Mouse (Mus musculus): ENCODE results near the gene Chit1.

Gene Chit1

DNA sequence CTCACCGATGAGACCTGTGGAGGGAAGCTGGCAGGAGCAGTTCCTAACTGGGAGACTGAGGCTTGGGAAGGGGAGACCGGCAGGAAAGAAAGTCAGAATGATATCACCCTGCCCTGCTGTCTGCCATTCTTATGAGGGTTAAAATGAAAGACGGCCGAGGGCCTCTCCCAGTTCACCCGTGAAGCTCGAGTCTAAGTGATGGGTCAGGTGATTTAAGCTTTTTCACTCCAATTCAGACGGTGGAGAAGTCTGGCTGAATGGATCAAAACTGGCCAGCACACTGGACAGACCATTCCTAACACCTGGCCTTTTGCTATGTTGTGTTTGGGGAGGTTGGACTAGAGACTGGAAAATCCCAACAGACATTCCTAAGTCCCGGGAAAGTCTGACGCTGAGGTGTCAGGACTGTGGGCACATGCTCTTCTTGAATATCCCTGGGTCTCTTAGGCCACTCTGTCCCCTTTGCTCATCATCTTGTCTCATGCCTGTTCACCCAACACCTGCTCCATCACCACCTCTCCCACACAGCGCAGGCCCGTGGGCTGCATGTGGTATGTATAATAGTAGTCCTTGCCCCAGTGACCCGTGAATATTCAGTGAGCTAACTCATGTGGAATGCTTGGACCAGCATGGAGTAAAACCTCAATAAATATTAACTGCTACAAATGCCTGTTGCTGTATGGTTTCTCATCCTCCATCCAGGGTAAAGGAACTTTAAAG, 11.4 kb upstream of the Chit1 start:
- DNase-seq, result no peak

DNA sequence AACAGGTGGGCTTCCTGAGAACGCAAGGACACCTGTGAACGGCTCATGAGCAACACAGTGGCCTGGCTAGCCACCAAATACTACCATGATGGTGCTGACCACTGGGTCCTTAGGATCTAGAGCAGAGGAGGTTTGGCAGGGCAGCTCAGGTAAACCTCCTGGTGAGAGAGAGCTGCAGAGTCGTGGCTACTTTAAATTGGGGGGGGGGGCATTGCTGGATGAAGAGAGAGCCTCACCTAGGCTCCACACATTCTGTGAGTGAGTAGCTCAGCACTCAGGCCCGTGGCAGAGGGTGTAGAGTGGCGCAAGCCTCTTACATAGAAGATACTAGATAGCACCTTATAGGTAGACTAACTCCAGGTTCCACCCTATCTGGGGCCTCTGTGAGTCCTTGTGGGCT, 10.6 kb upstream of the Chit1 start:
- DNase-seq, result no peak

DNA sequence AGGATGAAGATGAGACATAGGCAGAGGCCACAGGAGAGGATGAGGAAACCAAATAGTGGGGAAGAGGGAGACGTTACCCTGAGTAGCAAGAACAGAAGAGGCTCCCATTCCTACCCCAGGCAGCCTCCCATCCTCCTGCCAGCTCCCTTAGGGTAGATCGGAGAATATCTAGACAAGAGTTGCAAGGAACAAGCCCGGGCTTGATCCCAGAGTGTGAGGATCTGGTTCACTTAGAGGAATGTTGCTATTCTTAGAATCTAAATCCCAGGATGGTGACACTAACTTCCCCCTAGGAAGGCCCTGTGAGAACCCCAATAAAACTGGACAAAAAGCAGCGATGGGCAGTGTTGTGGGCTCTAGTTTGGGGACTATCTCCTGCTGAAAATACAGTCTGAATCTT, 10.1 kb upstream of the Chit1 start:
- no peak for DNase-seq

- DNase-seq, result no peak
These were observed 9.4 kb upstream of the Chit1 start for GRCm38 (mm10) chr1:134101593-134101992.

DNA sequence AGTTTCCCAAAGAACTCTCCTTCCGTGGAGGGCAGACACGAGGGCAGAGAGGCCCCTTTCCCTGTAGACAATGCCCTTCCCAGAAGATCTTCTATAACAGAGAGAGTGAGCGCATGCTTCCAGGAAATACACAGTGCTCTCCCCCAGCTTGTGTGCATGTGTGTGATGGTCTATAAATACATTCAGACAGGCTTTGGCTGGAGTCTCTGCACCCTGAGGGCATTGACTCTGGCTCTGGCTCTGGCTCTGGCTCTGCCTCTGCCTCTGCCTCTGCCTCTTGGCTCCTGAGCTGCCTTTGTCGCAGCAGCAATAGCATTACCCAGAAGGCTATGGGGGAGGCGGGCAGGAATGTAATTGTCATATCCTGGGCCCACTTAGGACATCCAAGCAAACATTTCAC, 7.2 kb upstream of the Chit1 start:
- DNase-seq, result no peak

- no peak for DNase-seq
These were observed 5.8 kb upstream of the Chit1 start for GRCm38 (mm10) chr1:134105043-134105763.

- no peak for DNase-seq
These were observed 5.1 kb upstream of the Chit1 start for GRCm38 (mm10) chr1:134105764-134106430.

GRCm38 (mm10) chr1:134106719-134107118, 4.3 kb upstream of the Chit1 start:
- DNase-seq, result peak; percentile 75 to 79

GRCm38 (mm10) chr1:134107777-134108176, 3.3 kb upstream of the Chit1 start:
- DNase-seq, result no peak

DNA sequence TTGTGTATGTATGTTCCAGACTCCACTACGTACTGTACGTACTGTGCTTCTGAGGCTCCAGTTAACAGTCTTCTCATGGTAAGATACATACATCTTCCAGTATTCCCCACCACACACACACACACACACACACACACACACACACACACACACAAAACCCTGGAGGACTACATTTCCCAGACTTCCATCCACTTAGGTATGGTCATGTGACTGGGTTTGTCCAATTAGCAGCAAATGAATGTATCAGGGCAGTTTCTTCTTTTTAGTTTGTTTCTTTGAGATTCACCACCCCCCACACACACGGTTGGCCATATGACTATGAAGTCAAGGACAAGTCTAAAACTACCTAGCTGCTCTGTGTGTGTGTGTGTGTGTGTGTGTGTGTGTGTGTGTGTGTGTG, 1.0 kb upstream of the Chit1 start:
- no peak for DNase-seq

- DNase-seq, result no peak
These were observed 593 bp upstream of the Chit1 start for GRCm38 (mm10) chr1:134110449-134110848.

- DNase-seq, result no peak
These were observed 2.5 kb downstream of the Chit1 start for GRCm38 (mm10) chr1:134113560-134113959.

DNA sequence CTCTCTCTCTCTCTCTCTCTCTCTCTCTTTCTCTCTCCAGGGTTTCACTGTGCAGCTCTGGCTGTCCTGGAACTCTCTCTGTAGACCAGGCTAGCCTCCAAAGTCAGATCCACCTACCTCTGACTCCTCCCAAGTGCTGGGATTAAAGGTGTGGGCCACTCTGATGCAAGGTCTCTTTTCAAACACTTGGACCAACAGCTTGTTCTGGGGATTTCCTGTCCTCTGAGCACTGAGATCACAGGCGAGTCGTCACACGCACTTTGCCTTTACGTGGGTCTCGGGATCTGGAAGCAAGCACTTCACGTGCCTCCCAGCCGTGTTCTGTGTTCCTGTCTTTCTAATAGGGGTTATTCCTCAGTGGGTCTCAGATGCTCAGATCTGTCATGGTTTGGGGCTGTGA, 3.0 kb downstream of the Chit1 start:
- DNase-seq, result no peak

GRCm38 (mm10) chr1:134114730-134115129, 3.7 kb downstream of the Chit1 start:
- DNase-seq, result no peak

GRCm38 (mm10) chr1:134115424-134115823, 4.4 kb downstream of the Chit1 start:
- no peak for DNase-seq

DNA sequence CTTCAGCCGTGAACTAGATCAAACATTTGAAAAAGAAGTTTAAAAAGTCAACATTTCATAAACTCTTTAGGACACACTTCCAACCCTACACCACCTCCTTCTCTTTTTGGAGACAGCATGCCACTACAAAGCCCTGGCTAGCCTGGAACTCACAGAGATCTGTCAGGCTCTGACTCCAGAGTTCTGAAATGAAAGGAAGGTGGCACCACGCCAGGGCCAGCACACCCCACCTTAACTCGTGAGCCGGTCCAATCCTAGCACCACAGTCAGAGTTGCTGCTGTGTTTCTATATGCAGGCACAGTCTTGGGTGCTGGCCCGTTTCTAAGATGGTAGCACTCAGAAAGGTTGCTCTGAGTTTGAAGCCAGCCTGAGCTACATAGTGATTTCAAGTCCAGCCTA, 6.1 kb downstream of the Chit1 start:
- no peak for DNase-seq

DNA sequence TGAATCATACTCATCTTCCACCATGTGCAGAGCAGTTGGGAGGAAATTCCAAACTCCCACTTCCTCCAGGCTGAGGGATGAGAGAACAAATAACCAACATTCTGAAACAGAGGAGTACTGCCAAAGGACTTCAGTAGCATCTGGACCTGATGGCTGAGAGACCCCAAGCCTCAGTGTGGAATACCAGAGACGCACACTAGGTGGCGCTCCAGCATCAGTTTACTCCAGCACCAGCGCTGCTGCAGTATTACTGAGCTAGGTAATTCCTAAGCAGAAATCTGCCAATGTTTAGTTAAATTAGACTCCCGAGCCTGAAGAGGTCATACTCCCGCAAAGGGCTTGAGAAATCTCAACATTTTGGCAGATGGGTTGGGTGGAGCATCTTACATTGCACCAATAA, 9.1 kb downstream of the Chit1 start:
- DNase-seq, result peak; percentile 83 to 91

- DNase-seq, result no peak
These were observed 11.2 kb downstream of the Chit1 start for GRCm38 (mm10) chr1:134122195-134122594.

GRCm38 (mm10) chr1:134133316-134133715, 22.3 kb downstream of the Chit1 start:
- DNase-seq, result no peak

DNA sequence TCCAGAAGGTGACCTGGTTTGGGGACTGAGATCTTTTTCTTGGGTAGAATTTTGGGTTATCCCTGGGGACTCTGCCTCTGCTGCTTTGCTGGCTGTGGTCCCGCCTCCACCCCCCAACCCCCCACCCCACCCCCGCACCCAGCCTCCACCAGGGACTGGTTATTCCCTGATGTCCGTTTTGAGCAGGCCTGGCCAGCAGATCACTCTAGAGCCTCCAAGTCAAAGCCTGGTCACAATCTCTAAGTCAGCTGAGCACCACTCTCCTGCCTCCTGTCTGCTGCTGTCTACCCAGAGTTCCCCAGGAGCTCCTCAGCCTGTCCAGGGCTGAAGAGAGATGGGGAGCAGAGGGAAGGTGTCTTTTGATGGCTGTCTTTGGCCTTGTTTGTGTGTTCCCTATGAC, 25.3 kb downstream of the Chit1 start:
- DNase-seq, result no peak

DNA sequence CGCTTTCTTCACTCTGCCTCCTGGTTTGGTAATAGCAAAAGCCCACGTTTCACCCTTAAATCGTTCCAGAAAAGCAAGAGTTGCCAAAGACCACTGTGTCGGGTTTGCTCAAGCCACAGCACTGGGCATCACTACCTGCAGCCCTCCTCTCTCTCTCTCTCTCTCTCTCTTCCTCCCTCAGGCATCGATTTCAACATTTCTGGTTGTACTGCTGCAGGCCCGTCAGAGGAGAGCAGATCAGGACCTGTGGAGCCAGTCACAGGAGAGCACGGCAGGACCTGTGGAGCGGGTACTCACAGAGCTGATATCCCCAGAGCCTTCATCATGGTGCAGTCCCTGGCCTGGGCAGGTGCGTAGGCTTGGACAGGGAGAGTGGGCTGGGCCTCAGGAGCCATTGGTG, 27.4 kb downstream of the Chit1 start:
- no peak for DNase-seq

GRCm38 (mm10) chr1:134142363-134142794, 31.3 kb downstream of the Chit1 start:
- no peak for DNase-seq

GRCm38 (mm10) chr1:134146066-134146465, 35.0 kb downstream of the Chit1 start:
- no peak for DNase-seq

DNA sequence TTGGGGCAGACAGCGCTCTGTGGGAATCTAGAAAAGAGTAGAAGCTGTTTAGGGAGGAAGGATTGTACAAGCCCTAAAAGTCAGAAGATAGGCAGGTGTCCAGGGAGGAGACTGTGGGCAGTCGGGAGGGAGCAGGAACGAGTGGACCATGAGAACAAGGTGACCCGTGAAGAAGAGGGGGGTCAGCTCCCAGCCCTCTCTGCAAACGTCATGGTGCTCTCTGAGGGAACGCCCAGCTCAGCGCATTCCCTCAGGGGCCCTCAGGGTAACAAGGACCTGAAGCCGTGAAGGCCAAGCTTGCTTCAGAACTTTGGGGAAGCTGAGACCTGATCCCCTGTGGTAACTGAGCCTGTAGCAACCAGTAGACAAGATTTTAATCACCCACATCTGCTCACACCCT, 39.0 kb downstream of the Chit1 start:
- no peak for DNase-seq
